Mouse (Mus musculus) thymus, postnatal 0 days (tissue): ENCODE data around the gene Jph2. TPM values are rescaled to one million over a fixed set of nuclear protein-coding genes. Genes with fewer than 3 reads are reported as not detected.
"Not testable (repeated sequence)": the region's sequence is repeated elsewhere in the genome, so short reads cannot be mapped to it uniquely, and the experiment has no call there.

Source experiments
- DNase-seq: peaks from one replicate; pipeline ENCODE4 v3.0.0-alpha.2; 2015; ENCODE audit warnings: low spot score
- polyA plus RNA-seq: library from polyadenylated mRNA; unstranded; fragments of >200 nt; fragmentation: Nextera tagmentation; extraction: Ambion mirVana; gene quantifications from 2 replicates; pipeline ENCODE4 v1.2.1, GENCODE M21; 2015

The Jph2 gene
- polyA plus RNA-seq, 1 experiment from 2014 or later = 0.22 TPM

GRCm38 (mm10) chr2:163411840-163412239 is 14.0 kb upstream of the Jph2 start:
- DNase-seq = peak; percentile 49

DNA sequence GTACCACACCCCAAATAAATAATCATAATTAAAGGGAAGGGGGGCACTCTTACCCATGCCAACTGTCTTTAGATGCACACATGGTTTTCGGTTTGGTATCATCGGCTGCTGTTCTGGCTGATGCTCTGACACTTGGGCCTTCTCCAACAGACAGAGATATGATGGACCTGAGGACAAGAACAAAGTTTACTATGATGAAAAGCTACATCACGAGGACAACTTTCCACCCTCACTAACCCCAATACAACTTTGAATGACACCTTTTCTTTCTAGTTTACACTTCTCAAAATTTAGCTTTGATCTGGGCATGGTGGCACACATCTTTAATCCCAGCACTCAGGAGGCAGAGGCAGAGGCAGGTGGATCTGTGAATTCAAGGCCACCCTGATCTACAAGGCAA is 13.6 kb upstream of the Jph2 start:
- DNase-seq = not testable (repeated sequence)

- DNase-seq = no peak
Observed at GRCm38 (mm10) chr2:163410211-163410610, 12.4 kb upstream of the Jph2 start.

DNA sequence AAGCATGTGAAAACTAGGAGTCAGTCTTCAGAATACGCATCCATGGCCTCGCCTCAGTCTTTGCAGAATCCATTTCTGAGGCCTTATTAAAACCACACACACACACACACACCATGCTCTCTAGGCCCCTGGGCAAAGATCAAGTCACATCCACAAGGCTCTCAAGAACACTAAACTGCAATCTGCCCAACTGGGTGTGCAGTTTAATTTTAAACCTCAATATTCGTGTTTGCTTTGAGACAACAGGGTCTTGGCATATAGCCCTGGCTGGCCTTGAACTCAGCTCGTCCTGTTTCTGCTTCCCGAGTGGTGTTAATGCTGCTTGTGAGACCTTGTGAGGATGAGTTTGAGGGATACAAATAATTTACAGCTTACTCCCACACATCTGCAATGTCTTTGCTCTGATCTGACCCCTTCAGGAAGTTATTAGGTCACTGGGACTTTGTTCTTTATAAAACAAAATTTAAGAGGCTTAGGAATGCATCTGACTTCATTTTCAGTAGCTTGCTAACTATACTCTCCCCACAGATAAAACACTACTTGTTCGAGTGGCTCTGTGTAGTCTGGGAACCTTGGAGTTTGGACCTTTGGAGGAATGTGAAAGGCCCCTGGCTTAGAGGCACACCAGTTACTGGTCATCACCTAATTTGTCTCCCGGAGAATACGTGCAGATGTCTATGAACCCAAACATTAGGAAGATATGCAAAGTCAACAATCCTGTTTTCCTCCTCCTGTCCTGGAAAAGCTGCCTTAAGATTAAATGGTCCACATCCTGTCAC is 6.4 kb upstream of the Jph2 start:
- DNase-seq = no peak

DNA sequence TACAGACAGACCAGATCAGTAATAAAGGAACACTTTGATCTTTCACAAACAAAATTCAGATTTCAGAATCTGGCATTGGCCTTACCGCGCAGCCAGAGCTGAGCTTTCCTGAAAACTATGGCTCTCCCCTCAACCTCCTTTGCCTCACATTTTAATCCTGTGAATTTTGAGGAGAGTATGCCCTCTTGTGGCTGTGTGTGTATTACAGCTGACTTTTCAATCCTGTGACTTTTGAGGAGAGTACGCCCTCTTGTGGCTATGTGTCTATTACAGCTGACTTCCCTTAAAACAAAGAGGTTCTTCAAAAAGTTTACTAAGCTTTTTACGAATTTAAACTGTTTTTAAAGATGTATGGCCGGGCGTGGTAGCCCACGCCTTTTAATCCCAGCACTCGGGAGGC is 3.4 kb upstream of the Jph2 start:
- peak; percentile 88 for DNase-seq

- no peak for DNase-seq
Observed at GRCm38 (mm10) chr2:163399222-163399621, 1.4 kb upstream of the Jph2 start.

DNA sequence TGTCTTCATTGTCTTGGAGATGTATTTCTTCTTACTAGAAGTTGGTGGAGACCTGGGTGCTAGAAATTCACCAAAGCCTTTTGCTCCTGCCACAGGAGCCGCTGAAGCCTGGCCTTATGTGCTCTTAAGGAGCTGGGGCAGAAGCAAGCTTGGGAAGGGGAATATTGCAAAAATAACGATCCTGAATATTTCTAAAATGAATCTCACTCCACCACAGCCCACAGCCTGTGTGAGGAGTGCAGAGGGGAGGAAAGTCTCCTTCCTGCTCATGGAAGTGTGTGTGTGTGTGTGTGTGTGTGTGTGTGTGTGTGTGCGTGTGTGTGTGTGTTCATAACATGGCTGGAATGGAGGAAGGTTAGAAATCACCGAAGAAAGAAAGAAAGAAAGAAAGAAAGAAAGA is 977 bp upstream of the Jph2 start:
- no peak for DNase-seq

GRCm38 (mm10) chr2:163397071-163397470 is 722 bp downstream of the Jph2 start:
- no peak for DNase-seq

DNA sequence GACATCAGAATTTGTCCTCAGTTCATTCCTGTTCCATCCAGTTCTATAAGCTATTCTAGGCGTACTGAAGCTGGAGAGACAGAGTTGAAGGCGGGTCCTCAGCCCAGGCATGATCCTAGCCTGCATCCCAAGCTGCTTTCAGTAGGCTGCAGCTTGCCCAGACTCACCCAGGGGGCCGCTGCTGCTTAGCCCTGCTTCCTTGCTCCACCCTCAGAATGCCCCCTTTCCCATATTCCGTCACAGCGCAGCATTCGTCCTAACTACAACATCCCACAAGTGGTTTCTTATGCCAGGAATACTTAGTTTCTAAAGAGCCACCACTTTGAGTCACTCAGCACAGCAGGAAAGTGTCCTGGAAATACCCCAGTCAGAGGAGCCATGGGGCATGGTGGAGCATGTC is 2.8 kb downstream of the Jph2 start:
- DNase-seq = no peak

- no peak for DNase-seq
Observed at GRCm38 (mm10) chr2:163393976-163394375, 3.8 kb downstream of the Jph2 start.

GRCm38 (mm10) chr2:163393241-163393640 is 4.6 kb downstream of the Jph2 start:
- DNase-seq = no peak

DNA sequence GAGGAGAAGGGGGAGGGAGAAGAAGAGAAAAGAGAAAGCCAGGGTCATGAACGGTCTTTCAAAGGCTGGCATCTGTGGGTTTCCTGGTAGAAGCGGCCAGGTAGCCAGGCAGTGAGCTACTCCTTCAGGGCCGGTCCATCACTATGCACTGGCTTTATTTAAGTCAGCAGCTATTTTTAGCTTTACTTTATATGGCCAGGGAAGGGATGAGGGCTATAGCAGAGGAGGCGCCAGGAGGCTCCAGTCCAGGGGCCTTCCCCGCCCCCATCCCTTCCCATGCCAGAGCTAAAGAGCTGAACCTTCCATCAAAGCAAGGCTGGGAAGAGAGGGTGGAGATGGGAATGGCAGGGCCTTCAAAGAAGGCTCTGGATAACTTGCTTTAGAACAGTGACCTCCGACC is 5.4 kb downstream of the Jph2 start:
- no peak for DNase-seq

- DNase-seq = no peak
Observed at GRCm38 (mm10) chr2:163386423-163387190, 11.2 kb downstream of the Jph2 start.

DNA sequence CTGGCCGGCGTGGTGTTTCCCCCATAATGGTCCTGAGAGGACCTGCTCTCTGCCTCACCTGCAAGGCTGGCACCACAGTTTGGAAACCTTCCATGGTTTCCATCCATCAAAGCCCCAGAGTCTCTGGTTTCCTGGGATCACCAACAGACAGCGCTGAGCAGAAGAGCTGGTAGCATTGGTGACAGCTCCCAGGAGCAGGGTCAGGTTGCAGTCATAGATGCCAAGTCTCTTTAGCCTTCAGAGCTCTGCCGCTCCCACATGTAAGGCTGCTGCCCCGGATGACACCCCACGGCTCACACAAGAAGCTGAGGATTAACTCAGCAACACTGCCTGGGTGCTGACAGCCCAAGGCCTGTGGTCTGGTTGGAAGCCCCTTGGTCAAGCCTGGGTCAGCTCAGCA is 12.7 kb downstream of the Jph2 start:
- no peak for DNase-seq

GRCm38 (mm10) chr2:163381246-163381645 is 16.5 kb downstream of the Jph2 start:
- DNase-seq = no peak

DNA sequence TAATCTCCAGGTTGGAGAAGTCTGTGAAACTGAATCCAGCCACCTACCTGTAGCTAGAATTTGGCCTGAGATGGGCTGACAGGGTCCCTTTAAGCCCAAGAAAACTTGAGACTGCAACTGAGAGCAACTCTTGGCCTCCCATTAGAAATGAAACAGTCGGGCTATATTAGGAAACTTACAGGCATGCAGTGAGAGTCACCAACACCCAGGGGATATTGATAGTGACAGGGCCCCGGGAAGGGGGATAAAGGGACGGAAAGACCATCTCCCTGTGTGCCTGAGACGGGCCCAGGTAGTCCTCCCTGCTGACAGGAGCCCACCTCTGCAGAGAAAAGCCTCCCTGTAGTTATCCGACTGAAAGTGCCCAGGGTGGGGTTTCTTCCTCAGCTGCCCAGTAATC is 18.4 kb downstream of the Jph2 start:
- no peak for DNase-seq

DNA sequence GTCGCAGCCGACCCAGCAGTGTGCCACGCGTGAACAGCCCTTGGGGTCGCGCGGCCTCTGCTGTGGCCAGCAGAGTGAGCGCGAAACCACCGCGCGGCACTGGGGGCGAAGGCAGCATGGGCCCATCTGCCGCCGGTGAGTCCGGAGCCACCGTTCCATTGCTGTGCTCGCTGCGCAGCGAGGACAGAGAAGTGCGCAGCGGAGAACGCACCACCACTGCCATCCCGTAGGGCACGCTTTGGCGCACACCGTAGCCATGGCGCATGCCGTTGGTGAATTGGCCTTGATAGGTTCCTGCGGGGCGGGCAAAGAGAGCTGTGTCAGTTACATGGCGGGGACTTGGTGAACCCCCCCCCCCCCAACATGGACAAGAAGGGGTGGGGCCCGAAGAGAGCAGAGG is 21.7 kb downstream of the Jph2 start:
- no peak for DNase-seq

DNA sequence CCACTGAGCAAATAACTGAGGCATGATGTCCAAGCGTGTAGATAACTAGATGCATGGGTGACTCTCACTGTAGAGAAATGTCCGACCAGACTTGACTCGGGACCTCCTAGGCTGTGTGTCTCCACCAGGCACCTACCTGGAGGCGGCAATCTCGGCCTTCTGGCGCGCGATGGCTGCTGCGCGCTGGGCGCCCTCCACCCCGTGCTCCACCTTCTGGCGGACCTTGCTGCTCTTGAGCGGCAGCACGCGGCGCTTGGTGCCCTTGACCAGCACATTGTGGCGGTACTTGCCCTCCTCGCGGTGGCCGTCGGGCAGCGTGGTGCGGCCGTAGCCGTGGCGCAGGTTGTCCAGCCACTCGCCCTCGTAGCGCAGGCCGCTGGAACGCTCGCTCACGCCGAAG is 22.3 kb downstream of the Jph2 start:
- DNase-seq = no peak

DNA sequence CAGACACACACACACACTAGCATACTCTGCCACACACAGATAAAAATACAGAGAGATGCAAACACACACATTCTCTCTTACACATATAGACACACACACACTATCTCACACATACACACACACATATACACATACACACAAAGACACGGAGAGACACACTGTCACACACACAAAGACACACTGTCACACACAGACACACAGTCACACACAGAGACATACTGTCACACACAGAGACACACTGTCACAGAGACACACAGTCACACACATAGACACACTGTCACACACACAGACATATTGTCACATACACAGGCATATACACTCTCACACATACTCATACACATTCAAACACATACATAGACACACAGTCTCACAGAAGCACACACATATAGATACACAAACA is 25.2 kb downstream of the Jph2 start:
- no peak for DNase-seq

DNA sequence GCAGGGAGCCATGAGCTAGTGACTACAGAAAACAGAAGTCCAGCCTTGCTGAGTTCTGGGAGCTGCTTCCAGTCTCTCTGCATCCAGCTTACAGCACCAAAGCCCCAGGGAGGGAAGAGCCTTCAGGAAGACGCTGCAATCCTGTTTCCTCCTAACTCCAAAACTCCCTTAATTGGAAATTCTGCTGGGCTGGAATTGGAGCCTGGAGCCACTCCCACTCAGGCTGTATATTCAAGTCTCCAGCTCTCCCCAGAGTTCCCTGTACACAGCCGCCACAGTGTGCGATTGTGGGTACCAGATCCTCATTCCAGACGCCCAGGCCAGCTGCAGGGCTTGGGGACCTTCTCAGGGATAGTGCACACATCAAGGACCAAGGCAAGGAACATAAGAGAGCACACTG is 27.6 kb downstream of the Jph2 start:
- no peak for DNase-seq

- DNase-seq = no peak
Observed at GRCm38 (mm10) chr2:163364785-163365541, 32.8 kb downstream of the Jph2 start.
